Mouse (Mus musculus) hindbrain, embryonic 14.5 days (tissue): Measurements from ENCODE around the gene Clec4a3. TPM values are rescaled to one million over a fixed set of nuclear protein-coding genes. Genes with fewer than 3 reads are reported as not detected.
"Not testable (repeated sequence)": the region's sequence is repeated elsewhere in the genome, so short reads cannot be mapped to it uniquely, and the experiment has no call there.

ENCODE experiments used
- ATAC-seq: fragments of 200-750 bp; cut with Nextera tagmentation; 2 replicates; pipeline ENCODE4 v1.8.0; 2017; ENCODE audit warnings: moderate number of reproducible peaks, mild to moderate bottlenecking, moderate TSS enrichment, moderate library complexity; ENCODE audit not compliant: low FRiP score
- DNase-seq: peaks from one replicate; pipeline ENCODE4 v3.0.0-alpha.2; 2015; ENCODE audit warnings: low spot score
- H3K27ac ChIP-seq: fragments of 300-500 bp; sonication (generic); 2 replicates; pipeline ENCODE4 v1.5.1; 2014; ENCODE audit warnings: mild to moderate bottlenecking, moderate library complexity
- H3K27me3 ChIP-seq: fragments of 300-500 bp; sonication (generic); 2 replicates; pipeline ENCODE4 v1.6.1; 2014; ENCODE audit warnings: mild to moderate bottlenecking, low read length, mixed read lengths; ENCODE audit not compliant: control insufficient read depth, insufficient read depth
- H3K36me3 ChIP-seq: fragments of 300-500 bp; sonication (generic); replicated peaks from 2 replicates; pipeline ENCODE4 v1.6.1; 2014; ENCODE audit not compliant: control insufficient read depth, insufficient read depth
- H3K4me1 ChIP-seq: fragments of 300-500 bp; sonication (generic); replicated peaks from 2 replicates; pipeline ENCODE4 v1.6.1; 2014; ENCODE audit warnings: antibody characterized with exemption, low read length, mixed read lengths; ENCODE audit not compliant: control insufficient read depth, insufficient read depth
- H3K4me2 ChIP-seq: fragments of 300-500 bp; sonication (generic); replicated peaks from 2 replicates; pipeline ENCODE4 v1.6.1; 2014; ENCODE audit warnings: mild to moderate bottlenecking, moderate library complexity
- H3K4me3 ChIP-seq: fragments of 300-500 bp; sonication (generic); replicated peaks from 2 replicates; pipeline ENCODE4 v1.5.1; 2014; ENCODE audit warnings: mild to moderate bottlenecking, low read length
- H3K9ac ChIP-seq: fragments of 300-500 bp; sonication (generic); 2 replicates; pipeline ENCODE4 v1.6.1; 2014
- H3K9me3 ChIP-seq: fragments of 300-500 bp; sonication (generic); 2 replicates; pipeline ENCODE4 v1.6.1; 2016; ENCODE audit warnings: low read length; ENCODE audit not compliant: control insufficient read depth
- WGBS: fragments of 180-500 bp; shearing (Covaris S2); extraction: QIAGEN DNeasy Blood & Tissue Kit; methylation state at CpG from one replicate; pipeline ENCODE4 v1.1.7; 2014; 5-methylcytosine and 5-hydroxymethylcytosine counted together
- polyA plus RNA-seq: library from polyadenylated mRNA; unstranded; fragments of >200 nt; fragmentation: Nextera tagmentation; extraction: Ambion mirVana; gene quantifications from 2 replicates; pipeline ENCODE4 v1.2.1, GENCODE M21; 2014

Clec4a3 gene
- 0.83 and 0.99 TPM in 2 replicates for polyA plus RNA-seq

- WGBS: 84% methylated on average over 8 of the region's 8 CpGs
- Histone ChIP-seq H3K9ac (no peak within 1 kb of the TSS), H3K27me3 (no peaks in the 10 kb centered on the region), H3K36me3 (no peaks in the 10 kb centered on the region), H3K4me2 (no peak within 1 kb of the TSS), H3K27ac (no peak within 1 kb of the TSS), H3K4me1 (no peaks in the 10 kb centered on the region), H3K9me3 (no peaks in the 10 kb centered on the region), H3K4me3 (no peak within 1 kb of the TSS)
- DNase-seq (no peak), ATAC-seq (no peak)
Observed at GRCm38 (mm10) chr6:122952401-122952800, at the start of gene Clec4a3. Clec4a3 (plus strand) TSS chr6:122952515.

- no peaks in the 10 kb centered on the region for H3K9me3 ChIP-seq
- no peaks in the 10 kb centered on the region for H3K4me1 ChIP-seq
- no peak overlapping the region for H3K4me2 ChIP-seq
- ATAC-seq (no peak), DNase-seq (no peak)
- H3K27me3 ChIP-seq: no peaks in the 10 kb centered on the region
- H3K36me3 ChIP-seq: no peaks in the 10 kb centered on the region
- WGBS: 88% methylated on average over 4 of the region's 4 CpGs
- H3K4me3 ChIP-seq: no peak overlapping the region
- H3K9ac ChIP-seq: no peak overlapping the region
- H3K27ac ChIP-seq: no peak overlapping the region
Observed at GRCm38 (mm10) chr6:122919922-122920321, 32.4 kb upstream of the Clec4a3 start.

- no peaks in the 10 kb centered on the region for H3K9me3 ChIP-seq
- no peaks in the 10 kb centered on the region for H3K36me3 ChIP-seq
- no peak within 1 kb of the TSS for H3K27ac ChIP-seq
- WGBS: 64% methylated on average over 4 of the region's 4 CpGs
- DNase-seq (no peak), ATAC-seq (no peak)
- no peak within 1 kb of the TSS for H3K9ac ChIP-seq
- no peak within 1 kb of the TSS for H3K4me2 ChIP-seq
- no peaks in the 10 kb centered on the region for H3K4me1 ChIP-seq
- no peaks in the 10 kb centered on the region for H3K27me3 ChIP-seq
- H3K4me3 ChIP-seq: no peak within 1 kb of the TSS
Observed at GRCm38 (mm10) chr6:122921451-122921850, 30.9 kb upstream of the Clec4a3 start, which contains the start of gene Clec4a1. Clec4a1 (plus strand) TSS chr6:122921848.

- H3K4me3 ChIP-seq: no peak overlapping the region
Observed at GRCm38 (mm10) chr6:122934845-122935244, 17.5 kb upstream of the Clec4a3 start.

GRCm38 (mm10) chr6:122939618-122940017, 12.7 kb upstream of the Clec4a3 start:
- ATAC-seq (no peak), DNase-seq (no peak)
- no peaks in the 10 kb centered on the region for H3K4me1 ChIP-seq
- WGBS: 90% methylated on average over 5 of the region's 5 CpGs
- H3K27ac ChIP-seq: no peak overlapping the region
- no peaks in the 10 kb centered on the region for H3K27me3 ChIP-seq
- no peaks in the 10 kb centered on the region for H3K9me3 ChIP-seq
- H3K4me2 ChIP-seq: no peak overlapping the region
- H3K9ac ChIP-seq: no peak overlapping the region
- H3K36me3 ChIP-seq: no peaks in the 10 kb centered on the region
- no peak overlapping the region for H3K4me3 ChIP-seq

More at GRCm38 (mm10) chr6:122934845-122935244, 17.5 kb upstream of the Clec4a3 start:
- Histone ChIP-seq H3K9me3 (no peaks in the 10 kb centered on the region), H3K9ac (no peak overlapping the region), H3K36me3 (no peaks in the 10 kb centered on the region), H3K27me3 (no peaks in the 10 kb centered on the region), H3K4me2 (no peak overlapping the region), H3K27ac (no peak overlapping the region), H3K4me1 (no peaks in the 10 kb centered on the region)
- ATAC-seq (no peak), DNase-seq (no peak)
- WGBS: 83% methylated on average over 3 of the region's 3 CpGs

GRCm38 (mm10) chr6:122946760-122947159, 5.6 kb upstream of the Clec4a3 start:
- no peaks in the 10 kb centered on the region for H3K9me3 ChIP-seq
- no peak overlapping the region for H3K9ac ChIP-seq
- DNase-seq (no peak), ATAC-seq (no peak)
- H3K36me3 ChIP-seq: no peaks in the 10 kb centered on the region
- no peak overlapping the region for H3K4me3 ChIP-seq
- no peak overlapping the region for H3K27ac ChIP-seq
- H3K4me1 ChIP-seq: no peaks in the 10 kb centered on the region
- no peak overlapping the region for H3K4me2 ChIP-seq
- H3K27me3 ChIP-seq: no peaks in the 10 kb centered on the region
- WGBS: 89% methylated on average over 2 of the region's 2 CpGs

GRCm38 (mm10) chr6:122964562-122964961, 12.2 kb downstream of the Clec4a3 start:
- ATAC-seq (no peak), DNase-seq (no peak)
- Histone ChIP-seq H3K9ac (no peak overlapping the region), H3K27ac (no peak overlapping the region), H3K4me3 (no peak overlapping the region), H3K36me3 (no peaks in the 10 kb centered on the region), H3K9me3 (no peaks in the 10 kb centered on the region), H3K4me1 (no peaks in the 10 kb centered on the region), H3K4me2 (no peak overlapping the region), H3K27me3 (no peaks in the 10 kb centered on the region)
- 66% methylated on average over 2 of the region's 2 CpGs for WGBS

GRCm38 (mm10) chr6:122969048-122969447, 16.7 kb downstream of the Clec4a3 start:
- 87% methylated on average over 2 of the region's 2 CpGs for WGBS
- DNase-seq (no peak), ATAC-seq (no peak)
- no peaks in the 10 kb centered on the region for H3K27me3 ChIP-seq
- H3K4me3 ChIP-seq: no peak overlapping the region
- H3K36me3 ChIP-seq: no peaks in the 10 kb centered on the region
- no peaks in the 10 kb centered on the region for H3K9me3 ChIP-seq
- no peak overlapping the region for H3K27ac ChIP-seq
- no peak overlapping the region for H3K4me2 ChIP-seq
- no peak overlapping the region for H3K9ac ChIP-seq
- no peaks in the 10 kb centered on the region for H3K4me1 ChIP-seq

GRCm38 (mm10) chr6:122989876-122990437, 37.6 kb downstream of the Clec4a3 start, which contains the start of gene Clec4a4:
Clec4a4 (plus strand) TSS chr6:122990367.
- Histone ChIP-seq H3K4me2 (no peak within 1 kb of the TSS), H3K36me3 (no peaks in the 10 kb centered on the region), H3K9me3 (no peaks in the 10 kb centered on the region), H3K4me3 (no peak within 1 kb of the TSS), H3K9ac (no peak within 1 kb of the TSS), H3K4me1 (no peaks in the 10 kb centered on the region), H3K27me3 (no peaks in the 10 kb centered on the region), H3K27ac (no peak within 1 kb of the TSS)
- DNase-seq (no peak), ATAC-seq (no peak)
- 90% methylated on average over 6 of the region's 6 CpGs for WGBS

GRCm38 (mm10) chr6:123004696-123005095, 52.4 kb downstream of the Clec4a3 start:
- 80% methylated on average over 2 of the region's 2 CpGs for WGBS
- H3K4me2 ChIP-seq, H3K36me3 ChIP-seq, H3K27ac ChIP-seq, H3K9ac ChIP-seq, ATAC-seq, H3K4me1 ChIP-seq, H3K27me3 ChIP-seq, H3K9me3 ChIP-seq, DNase-seq, H3K4me3 ChIP-seq: not testable (repeated sequence)
